Mouse (Mus musculus) kidney, postnatal 0 days (tissue): ENCODE measurements around the gene 4930502E18Rik. TPM values are rescaled to one million over a fixed set of nuclear protein-coding genes. Genes with fewer than 3 reads are reported as not detected.

Source experiments
- ATAC-seq: fragments of 200-750 bp; cut with Nextera tagmentation; replicated peaks from 2 replicates; pipeline ENCODE4 v1.8.0; 2017; ENCODE audit warnings: low read depth, moderate number of reproducible peaks, moderate TSS enrichment, moderate library complexity; ENCODE audit not compliant: low FRiP score
- DNase-seq: peaks from one replicate; pipeline ENCODE4 v3.0.0-alpha.2; 2016; ENCODE audit warnings: low spot score
- H3K27ac ChIP-seq: fragments of 300-500 bp; sonication (generic); 2 replicates; pipeline ENCODE4 v1.5.1; 2014; ENCODE audit warnings: mild to moderate bottlenecking
- H3K27me3 ChIP-seq: fragments of 300-500 bp; sonication (generic); 2 replicates; pipeline ENCODE4 v1.6.1; 2014; ENCODE audit warnings: low read length, mixed read lengths; ENCODE audit not compliant: insufficient read depth
- H3K36me3 ChIP-seq: fragments of 300-500 bp; sonication (generic); 2 replicates; pipeline ENCODE4 v1.6.1; 2014; ENCODE audit warnings: low read length, mixed read lengths; ENCODE audit not compliant: insufficient read depth
- H3K4me1 ChIP-seq: fragments of 300-500 bp; sonication (generic); replicated peaks from 2 replicates; pipeline ENCODE4 v1.6.1; 2014; ENCODE audit warnings: antibody characterized with exemption, low read length, mixed read lengths; ENCODE audit not compliant: insufficient read depth
- H3K4me2 ChIP-seq: fragments of 300-500 bp; sonication (generic); 2 replicates; pipeline ENCODE4 v1.6.1; 2014; ENCODE audit warnings: mild to moderate bottlenecking, low read length, moderate library complexity, mixed read lengths
- H3K4me3 ChIP-seq: fragments of 300-500 bp; sonication (generic); replicated peaks from 2 replicates; pipeline ENCODE4 v1.5.1; 2014; ENCODE audit warnings: low read depth, low read length
- H3K9ac ChIP-seq: fragments of 300-500 bp; sonication (generic); 2 replicates; pipeline ENCODE4 v1.6.1; 2014; ENCODE audit warnings: low read depth, low read length
- H3K9me3 ChIP-seq: fragments of 300-500 bp; sonication (generic); replicated peaks from 2 replicates; pipeline ENCODE4 v1.6.1; 2016; ENCODE audit warnings: low read length, inconsistent platforms, mixed read lengths
- CTCF ChIP-seq: IDR thresholded peaks from 2 replicates; pipeline ENCODE4 v1.5.1; 2016; ENCODE audit warnings: antibody characterized with exemption, low read depth, mild to moderate bottlenecking, moderate library complexity
- WGBS: fragments of 180-500 bp; shearing (Covaris S2); extraction: QIAGEN DNeasy Blood & Tissue Kit; methylation state at CpG from one replicate; pipeline ENCODE4 v1.1.7; 2014; 5-methylcytosine and 5-hydroxymethylcytosine counted together
- polyA plus RNA-seq: library from polyadenylated mRNA; unstranded; fragments of >200 nt; fragmentation: Nextera tagmentation; extraction: Ambion mirVana; gene quantifications from 2 replicates; pipeline ENCODE4 v1.2.1, GENCODE M21; 2015

Gene 4930502E18Rik
- polyA plus RNA-seq, 1 experiment from 2014 or later, result 1.8 TPM

GRCm38 (mm10) chrX:53699225-53699624 lies 25.4 kb upstream of the 4930502E18Rik start:
- no peak for ATAC-seq
- H3K4me2 ChIP-seq, result no peak overlapping the region
- no peaks in the 10 kb centered on the region for H3K27me3 ChIP-seq
- H3K9ac ChIP-seq, result no peak overlapping the region
- no peak overlapping the region for H3K4me3 ChIP-seq
- TF ChIP-seq CTCF, result no peak
- no peaks in the 10 kb centered on the region for H3K9me3 ChIP-seq
- WGBS, result 80% methylated on average over 2 of the region's 2 CpGs
- no peak for DNase-seq
- no peaks in the 10 kb centered on the region for H3K36me3 ChIP-seq
- no peak overlapping the region for H3K27ac ChIP-seq
- H3K4me1 ChIP-seq, result no peaks in the 10 kb centered on the region

GRCm38 (mm10) chrX:53702673-53703072 lies 22.0 kb upstream of the 4930502E18Rik start:
- ATAC-seq, result peak; percentile 71
- Histone ChIP-seq H3K9ac (no peak overlapping the region), H3K27me3 (no peaks in the 10 kb centered on the region), H3K4me1 (no peaks in the 10 kb centered on the region), H3K9me3 (no peaks in the 10 kb centered on the region), H3K4me3 (no peak overlapping the region), H3K4me2 (no peak overlapping the region), H3K36me3 (no peaks in the 10 kb centered on the region), H3K27ac (no peak overlapping the region)
- TF ChIP-seq CTCF, result no peak
- 77% methylated on average over 3 of the region's 3 CpGs for WGBS
- DNase-seq, result no peak

GRCm38 (mm10) chrX:53715942-53716322 lies 8.7 kb upstream of the 4930502E18Rik start:
- 54% methylated on average over 2 of the region's 2 CpGs for WGBS
- H3K9ac ChIP-seq, result no peak overlapping the region
- no peak overlapping the region for H3K4me3 ChIP-seq
- DNase-seq (no peak), ATAC-seq (0 out of 2 replicates have a peak, but pooled peaks have one; percentile 6)
- H3K36me3 ChIP-seq, result no peaks in the 10 kb centered on the region
- no peak for TF ChIP-seq CTCF
- H3K4me2 ChIP-seq, result peak overlapping the region; percentile 45
- H3K27ac ChIP-seq, result no peak overlapping the region
- no peaks in the 10 kb centered on the region for H3K4me1 ChIP-seq
- no peaks in the 10 kb centered on the region for H3K9me3 ChIP-seq
- no peaks in the 10 kb centered on the region for H3K27me3 ChIP-seq

- 0 out of 2 replicates have a peak overlapping the region, but pooled peaks have one; percentile 42 for H3K9ac ChIP-seq
- no peaks in the 10 kb centered on the region for H3K9me3 ChIP-seq
- no peak overlapping the region; the same call in 1 of the 2 replicates for H3K4me3 ChIP-seq
- H3K27ac ChIP-seq, result no peak overlapping the region
- H3K4me1 ChIP-seq, result no peaks in the 10 kb centered on the region
- 26% methylated on average over 49 of the region's 49 CpGs for WGBS
- peak overlapping the region; percentile 45 for H3K4me2 ChIP-seq
- TF ChIP-seq CTCF, result no peak
- no peaks in the 10 kb centered on the region for H3K27me3 ChIP-seq
- ATAC-seq (peak; percentile 85), DNase-seq (no peak)
- H3K36me3 ChIP-seq, result no peaks in the 10 kb centered on the region
Measured at GRCm38 (mm10) chrX:53716323-53717182, 8.1 kb upstream of the 4930502E18Rik start.

- Histone ChIP-seq H3K4me3 (no peak overlapping the region), H3K36me3 (no peaks in the 10 kb centered on the region), H3K27ac (no peak overlapping the region), H3K27me3 (no peaks in the 10 kb centered on the region), H3K9me3 (no peaks in the 10 kb centered on the region), H3K9ac (no peak overlapping the region), H3K4me1 (no peaks in the 10 kb centered on the region), H3K4me2 (no peak overlapping the region)
- TF ChIP-seq CTCF, result no peak
- ATAC-seq (no peak), DNase-seq (no peak)
- WGBS, result 76% methylated on average over 2 of the region's 2 CpGs
Measured at GRCm38 (mm10) chrX:53728967-53729366, 4.3 kb downstream of the 4930502E18Rik start.

- WGBS, result 88% methylated on average over 1 of the region's 1 CpGs
- no peak overlapping the region for H3K4me3 ChIP-seq
- H3K9ac ChIP-seq, result no peak overlapping the region
- H3K27ac ChIP-seq, result no peak overlapping the region
- ATAC-seq (no peak), DNase-seq (no peak)
- H3K4me1 ChIP-seq, result no peaks in the 10 kb centered on the region
- H3K9me3 ChIP-seq, result no peaks in the 10 kb centered on the region
- no peak for TF ChIP-seq CTCF
- no peaks in the 10 kb centered on the region for H3K27me3 ChIP-seq
- H3K36me3 ChIP-seq, result no peaks in the 10 kb centered on the region
- no peak overlapping the region for H3K4me2 ChIP-seq
Measured at GRCm38 (mm10) chrX:53752851-53753250, 28.2 kb downstream of the 4930502E18Rik start.
